Mouse (Mus musculus) kidney, postnatal 36 days (tissue): ENCODE data around the gene Rflna.

Source experiments
- DNase-seq, 2 experiments: peaks; one replicate each; pipeline ENCODE4 v3.0.0; 2021 to 2022; ENCODE audit warnings: mixed read lengths in 2 of 2

The Rflna gene

DNA sequence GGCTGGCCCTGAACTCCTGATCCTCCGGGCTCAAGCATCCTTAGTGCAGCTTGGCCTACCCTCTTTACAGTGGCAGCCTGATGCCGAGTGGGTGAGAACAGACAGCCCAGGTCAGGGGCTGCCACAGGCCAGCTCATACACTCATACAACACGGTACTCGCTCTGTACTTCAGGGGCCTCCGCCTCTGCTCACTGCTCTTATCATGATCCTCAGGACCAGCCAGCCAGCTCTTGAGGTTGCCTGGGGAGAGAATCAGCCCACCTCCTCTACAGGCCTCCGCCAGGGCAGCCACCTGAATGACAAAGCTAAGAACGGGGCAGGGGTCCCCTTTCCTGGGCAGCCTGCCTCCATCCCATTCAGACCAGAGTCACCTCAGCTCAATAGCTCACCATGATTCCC lies 50.6 kb downstream of the Rflna start:
- no peak for DNase-seq

DNA sequence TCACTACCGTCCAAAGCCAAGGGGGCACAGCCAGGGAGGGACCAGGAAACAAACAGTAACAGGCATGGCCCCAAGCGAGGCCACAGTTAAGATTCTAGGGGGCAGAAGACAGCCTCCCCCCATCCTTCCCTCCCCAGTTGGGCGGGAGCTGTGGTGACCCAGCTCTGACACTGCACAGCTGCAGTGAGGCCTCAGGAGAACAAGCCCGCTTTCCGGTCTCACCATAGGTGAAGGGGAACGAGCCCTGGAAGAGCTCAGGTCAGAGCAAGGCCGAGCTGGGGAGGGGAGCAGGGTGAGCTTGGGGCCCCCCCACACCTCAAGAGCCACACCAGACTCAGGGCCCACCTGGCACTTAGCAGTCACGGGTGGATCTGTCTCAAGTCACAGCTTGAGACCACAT lies 52.9 kb downstream of the Rflna start:
- DNase-seq = no peak

DNA sequence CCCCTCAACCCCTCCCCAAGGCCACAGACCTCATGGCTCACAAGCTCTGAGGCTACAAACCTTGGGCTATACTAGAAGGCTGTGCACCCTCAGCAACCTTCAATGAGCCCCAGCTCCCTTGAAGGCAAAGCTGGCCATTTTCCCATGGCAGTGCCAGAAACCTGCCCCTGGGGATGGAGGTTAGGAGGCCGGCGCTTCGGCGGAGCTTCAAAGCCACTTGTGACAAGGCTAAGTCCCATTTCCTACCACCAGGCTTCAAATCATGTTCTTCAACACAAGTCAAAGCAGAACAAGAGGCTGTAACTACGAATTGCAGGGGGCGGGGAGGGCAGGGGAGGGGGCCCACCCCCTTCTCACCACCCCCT lies 53.3 kb downstream of the Rflna start:
- DNase-seq = no peak

DNA sequence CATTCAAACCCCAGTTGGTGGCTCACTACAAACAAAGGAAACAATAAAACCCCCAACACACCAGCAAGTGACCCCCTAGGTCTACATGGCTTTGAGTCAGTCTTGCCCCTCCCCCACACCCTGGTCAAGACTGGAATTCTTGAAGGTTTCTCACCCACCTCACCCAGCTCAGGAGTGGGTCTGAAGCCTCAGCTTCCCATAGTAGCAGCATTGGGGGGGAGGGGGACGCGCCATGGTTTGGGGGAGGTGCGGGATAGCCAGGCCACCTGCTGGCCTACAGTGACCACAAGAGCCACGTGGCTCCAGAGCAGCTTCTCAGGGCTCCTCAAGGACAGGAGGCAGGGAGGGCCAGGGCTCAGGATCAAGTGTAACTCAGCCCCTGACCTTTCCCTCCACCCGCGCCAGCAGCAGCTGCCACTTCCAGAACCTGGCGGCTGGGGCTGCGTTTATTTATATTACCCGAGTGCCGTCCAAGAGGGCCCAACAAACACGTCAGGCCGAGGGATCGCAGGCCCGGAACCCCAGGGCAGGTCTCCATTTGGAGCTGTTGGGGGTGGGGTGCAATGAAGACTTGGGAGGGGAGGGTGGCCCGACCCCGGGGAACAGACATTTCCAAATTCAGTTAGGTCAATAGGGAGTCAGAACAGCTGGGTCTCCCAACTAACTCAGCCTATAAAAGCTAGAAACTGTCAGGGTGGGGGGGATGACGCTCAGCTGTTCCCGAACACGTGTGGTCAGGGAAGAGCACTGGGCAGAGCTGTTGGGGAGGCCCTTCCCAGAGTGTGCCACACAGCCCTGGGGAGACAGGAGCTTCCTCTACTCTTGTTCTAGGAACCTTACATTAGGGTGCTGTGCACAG lies 53.9 kb downstream of the Rflna start:
- peak; percentile 57 to 62 for DNase-seq

DNA sequence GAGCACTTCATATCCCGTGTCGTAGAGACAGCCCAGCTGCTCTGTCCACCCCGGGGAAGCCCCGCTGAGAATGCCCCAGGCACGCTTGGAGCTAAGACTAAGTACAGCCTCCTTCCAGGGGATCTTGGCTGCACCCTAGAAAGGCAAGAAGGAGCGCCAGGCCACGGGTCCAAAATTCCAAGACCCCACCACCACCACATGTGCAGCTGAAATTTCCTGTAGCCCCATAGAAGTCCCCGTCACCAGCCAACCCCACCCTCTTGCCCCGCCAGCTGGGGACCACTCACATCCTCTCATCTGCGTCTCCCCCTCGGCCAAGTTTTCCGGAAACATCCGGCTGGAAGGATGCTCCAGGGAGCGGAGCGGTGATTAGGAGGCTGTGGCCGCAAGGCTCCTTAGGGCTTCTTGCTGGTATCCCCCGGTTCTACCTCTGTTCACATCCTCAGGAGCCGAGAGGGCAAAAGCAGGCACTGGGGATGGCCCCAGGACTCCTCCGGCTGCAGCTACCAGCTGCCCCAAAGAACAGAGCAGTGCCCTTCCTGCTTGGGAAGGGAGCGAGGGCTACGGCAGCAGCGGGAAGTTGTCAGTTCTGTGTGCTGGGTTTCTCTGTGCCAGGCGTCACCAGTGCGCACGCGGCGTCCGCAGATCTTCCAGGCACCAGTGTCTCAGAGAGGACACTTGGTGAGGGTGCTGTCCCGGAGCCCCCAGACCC lies 54.7 kb downstream of the Rflna start:
- DNase-seq = peak in 1 of 2 experiments; percentile 38

DNA sequence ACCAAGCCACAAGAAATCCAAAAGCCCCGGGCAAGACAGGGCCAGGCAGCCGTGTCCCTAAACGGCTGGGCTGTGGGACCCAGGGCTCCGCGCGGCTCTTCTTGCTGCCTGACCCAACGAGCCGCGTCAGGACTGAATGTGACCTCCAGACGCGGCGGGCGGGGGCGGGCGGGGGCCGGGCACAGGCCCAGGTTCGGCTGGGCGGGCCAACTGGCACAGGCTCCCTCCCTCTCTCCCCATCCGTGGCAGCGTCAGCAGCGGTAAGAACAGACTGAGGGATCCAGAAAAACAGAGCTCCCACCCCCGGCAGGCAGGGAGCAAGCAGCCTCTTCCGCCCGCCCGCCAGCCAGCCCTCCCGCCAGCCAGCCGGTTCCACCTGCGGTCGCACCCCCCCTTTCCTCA lies 55.2 kb downstream of the Rflna start:
- DNase-seq = peak; percentile 85
